Mouse (Mus musculus) embryonic facial prominence, embryonic 11.5 days (tissue): ENCODE data around the gene Gm4301. TPM values are rescaled to one million over a fixed set of nuclear protein-coding genes. Genes with fewer than 3 reads are reported as not detected.
"Not testable (repeated sequence)": the region's sequence is repeated elsewhere in the genome, so short reads cannot be mapped to it uniquely, and the experiment has no call there.

Experiments
- ATAC-seq: fragments of 200-750 bp; cut with Nextera tagmentation; replicated peaks from 2 replicates; pipeline ENCODE4 v1.8.0; 2017; ENCODE audit warnings: low read depth; ENCODE audit not compliant: insufficient number of reproducible peaks, low FRiP score, low TSS enrichment
- DNase-seq: peaks from one replicate; pipeline ENCODE4 v3.0.0-alpha.2; 2015; ENCODE audit warnings: low spot score
- H3K27ac ChIP-seq: fragments of 300-500 bp; sonication (generic); replicated peaks from 2 replicates; pipeline ENCODE4 v1.5.1; 2014; ENCODE audit warnings: mild to moderate bottlenecking, low read depth, low read length, control low read depth
- H3K27me3 ChIP-seq: fragments of 300-500 bp; sonication (generic); 2 replicates; pipeline ENCODE4 v1.6.1; 2014; ENCODE audit warnings: mild to moderate bottlenecking, low read length, moderate library complexity, mixed read lengths; ENCODE audit not compliant: control insufficient read depth, insufficient read depth
- H3K36me3 ChIP-seq: fragments of 300-500 bp; sonication (generic); replicated peaks from 2 replicates; pipeline ENCODE4 v1.6.1; 2014; ENCODE audit warnings: low read depth, mild to moderate bottlenecking, low read length, moderate library complexity, mixed read lengths; ENCODE audit not compliant: control insufficient read depth, insufficient read depth
- H3K4me1 ChIP-seq: fragments of 300-500 bp; sonication (generic); 2 replicates; pipeline ENCODE4 v1.6.1; 2014; ENCODE audit warnings: low read length, mixed read lengths; ENCODE audit not compliant: control insufficient read depth, insufficient read depth
- H3K4me2 ChIP-seq: fragments of 300-500 bp; sonication (generic); 2 replicates; pipeline ENCODE4 v1.6.1; 2014; ENCODE audit warnings: low read depth, mild to moderate bottlenecking, control low read depth, low read length, moderate library complexity
- H3K4me3 ChIP-seq: fragments of 300-500 bp; sonication (generic); 2 replicates; pipeline ENCODE4 v1.5.1; 2014; ENCODE audit warnings: low read depth, low read length, control low read depth
- H3K9ac ChIP-seq: fragments of 300-500 bp; sonication (generic); replicated peaks from 2 replicates; pipeline ENCODE4 v1.6.1; 2014; ENCODE audit warnings: mild to moderate bottlenecking, control low read depth, low read length
- H3K9me3 ChIP-seq: fragments of 300-500 bp; sonication (generic); replicated peaks from 2 replicates; pipeline ENCODE4 v1.6.1; 2016; ENCODE audit warnings: mild to moderate bottlenecking, low read length, inconsistent platforms, mixed read lengths; ENCODE audit not compliant: control insufficient read depth
- WGBS: fragments of 180-500 bp; shearing (Covaris S2); extraction: QIAGEN DNeasy Blood & Tissue Kit; methylation state at CpG from one replicate; pipeline ENCODE4 v1.1.7; 2014; 5-methylcytosine and 5-hydroxymethylcytosine counted together
- polyA plus RNA-seq: library from polyadenylated mRNA; unstranded; fragments of >200 nt; fragmentation: Nextera tagmentation; extraction: Ambion mirVana; gene quantifications from 2 replicates; pipeline ENCODE4 v1.2.1, GENCODE M21; 2014

The Gm4301 gene
- polyA plus RNA-seq, 1 experiment from 2014 or later = not detected

- not testable (repeated sequence) for H3K4me3 ChIP-seq, ATAC-seq, H3K27me3 ChIP-seq, H3K9me3 ChIP-seq, DNase-seq, H3K27ac ChIP-seq, H3K4me1 ChIP-seq, H3K36me3 ChIP-seq, H3K9ac ChIP-seq, H3K4me2 ChIP-seq
- WGBS = no CpG with 5 or more reads among the region's 2 CpGs
These were observed 47.0 kb downstream of the Gm4301 start, which contains the start of gene Gm4312 for GRCm38 (mm10) chr10:100382460-100382859. Gene Gm4312 (minus strand): TSS chr10:100382560.

Other genes starting within 250 kb of the Gm4301 start
- not detected in 2 replicates for gene Gm4302, start 5.2 kb downstream of the Gm4301 start, polyA plus RNA-seq
- gene Gm4303, start 10.3 kb downstream of the Gm4301 start, polyA plus RNA-seq = not detected in 2 replicates
- not detected in 2 replicates for gene Gm4305, start 15.4 kb downstream of the Gm4301 start, polyA plus RNA-seq
- not detected in 2 replicates for gene Gm4307, start 25.7 kb downstream of the Gm4301 start, polyA plus RNA-seq
- not detected in 2 replicates for gene Gm4312, start 46.9 kb downstream of the Gm4301 start, polyA plus RNA-seq
- gene Tmtc3, start 151.7 kb downstream of the Gm4301 start, polyA plus RNA-seq = 24.4 and 27.0 TPM in 2 replicates
- 5.9 and 7.2 TPM in 2 replicates for gene Cep290, start 151.9 kb downstream of the Gm4301 start, polyA plus RNA-seq